ENCODE assay signal across 13 mouse cellular contexts in genomic region chr7:132767999-132768370, GRCm38 (mm10). TPM values are rescaled to one million over a fixed set of nuclear protein-coding genes. Genes with fewer than 3 reads are reported as not detected.
DNase-seq lines count a peak whose midpoint lies in the region; TF ChIP-seq lines count a peak whose summit lies in the region.
"Had no signal": no experiment of that assay in that cellular context is flagged by ENCODE, and none has a peak within 500 bp of the region (broad histone marks: within the 10 kb centered on the region; RNA-seq: fewer than 3 reads in every experiment).

No protein-coding gene starts in this region.

- H3K27ac ChIP-seq in layer of hippocampus, adult 2 months = peak overlapping the region; percentile 80
- H3K27ac ChIP-seq: macrophage; neural tube, embryonic 12.5 days had no signal

- no peak overlapping the region for H3K4me3 ChIP-seq in layer of hippocampus, adult 2 months
- H3K4me3 ChIP-seq: embryonic facial prominence, embryonic 15.5 days; neural tube, embryonic 12.5 days had no signal

- TF ChIP-seq CTCF in layer of hippocampus, adult 2 months (conservative IDR thresholded peaks at IDR 0.05) = no peak

- DNase-seq in layer of hippocampus, adult 2 months (ENCODE audit: low spot score in 2 of 2) = peak in 1 of 2 experiments; percentile 27
- no peak for DNase-seq in layer of hippocampus, postnatal 10 days (ENCODE audit: low spot score in 2 of 2)
- DNase-seq in CD4-positive, CD25-positive, alpha-beta regulatory T cell, adult 2 months (ENCODE audit: low read depth, low spot score) = peak; percentile 72
- DNase-seq in brain, adult 2 months (ENCODE audit: low read depth, low spot score) = peak; percentile 66
- DNase-seq in induced T-regulatory cell, adult 2 months (ENCODE audit: low read depth) = peak; percentile 78
- no peak for DNase-seq in lung, postnatal 4 days
- no peak for DNase-seq in cerebellum, postnatal 36 days
- no peak for DNase-seq in gastrocnemius, adult 8-10 months (ENCODE audit: low spot score in 2 of 2)
- DNase-seq: cerebellum, adult 11 months; thymus, adult 2 months had no signal

RNA-seq across cellular contexts. Expression of gene Fam53b, which starts 45.7 kb away (rescaled TPM):
- total RNA-seq in layer of hippocampus, adult 2 months (2021) = 10 to 100 TPM; 42.3 to 54.8 TPM
- total RNA-seq in layer of hippocampus, postnatal 10 days (2021) = 10 to 100 TPM; 17.1 to 17.2 TPM
- total RNA-seq in gastrocnemius, adult 8-10 months (2022) = 10 to 100 TPM; 17.4 to 31.8 (median 21.1) TPM

Comparison
In these comparisons a context has a peak if more than half of its experiments do, and no peak if none do; other contexts are left out.
1. DNase-seq: peak in CD4-positive, CD25-positive, alpha-beta regulatory T cell, adult 2 months (single experiment), brain, adult 2 months (single experiment) and induced T-regulatory cell, adult 2 months (single experiment); none in layer of hippocampus, postnatal 10 days (0 of 2), lung, postnatal 4 days (0 of 2), cerebellum, postnatal 36 days (0 of 2) and gastrocnemius, adult 8-10 months (0 of 2).